Mouse (Mus musculus) spleen, postnatal 10 days (tissue): ENCODE results near the gene Hoxa3.

Experiments
- DNase-seq, 2 experiments: peaks; one replicate each; pipeline ENCODE4 v3.0.0; 2021 to 2022; ENCODE audit warnings: low spot score in 2 of 2

The Hoxa3 gene

DNA sequence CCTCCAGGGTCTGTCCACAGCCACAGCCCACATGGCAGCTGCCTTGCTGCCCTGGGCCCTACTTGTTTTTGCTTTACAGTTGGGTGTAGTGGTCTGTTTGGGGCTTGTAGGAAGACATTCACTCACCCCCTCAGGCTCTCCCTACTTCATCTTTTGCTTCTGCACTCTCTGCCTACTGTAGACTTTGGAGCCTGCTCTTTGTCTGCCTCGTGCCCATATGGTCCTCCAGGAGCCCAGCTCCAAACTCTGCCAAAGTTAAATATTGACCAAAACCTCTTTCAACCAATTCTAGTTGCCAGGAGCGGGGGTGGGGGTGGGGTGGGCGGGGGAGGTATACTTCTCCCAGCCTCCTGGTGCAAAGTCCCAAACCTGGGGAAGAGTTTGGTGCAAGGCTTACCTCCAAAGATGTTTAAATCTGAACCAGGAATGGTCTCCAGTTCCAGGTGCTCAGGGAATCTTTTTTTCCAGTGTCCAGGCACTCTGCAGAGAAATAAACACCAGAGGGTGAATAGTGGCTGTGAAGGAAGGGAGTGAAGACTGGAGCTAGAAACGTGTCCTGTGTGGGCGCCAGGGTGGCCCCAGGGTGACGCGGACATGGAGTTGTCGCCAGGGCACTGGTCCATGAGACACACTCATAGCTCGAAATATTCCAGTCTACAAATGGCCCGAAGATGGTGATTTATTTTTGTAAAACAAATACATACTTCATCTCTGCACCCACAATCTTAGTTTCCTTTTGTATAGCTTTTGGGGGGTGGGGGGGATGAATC is 29.6 kb downstream of the Hoxa3 start:
- no peak for DNase-seq

DNA sequence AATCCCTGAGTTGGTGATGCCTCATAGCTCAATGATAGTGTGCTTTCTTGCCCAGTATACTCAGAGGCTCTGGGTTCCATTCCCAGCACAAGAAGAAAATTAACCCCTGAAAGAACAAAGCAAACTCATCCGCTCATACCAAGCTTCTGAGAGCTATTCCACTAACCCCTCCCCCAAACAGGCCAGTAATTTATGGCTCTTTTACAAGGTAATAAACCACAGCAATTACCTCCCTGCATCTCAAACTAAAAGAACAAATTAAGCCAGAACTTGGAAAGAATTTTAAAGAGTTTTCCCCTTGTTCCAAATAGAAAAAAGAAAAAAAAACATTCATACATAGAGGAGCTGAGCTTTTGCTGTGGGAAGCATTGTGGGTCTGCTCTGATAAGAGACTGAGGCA is 30.3 kb downstream of the Hoxa3 start:
- no peak for DNase-seq

DNA sequence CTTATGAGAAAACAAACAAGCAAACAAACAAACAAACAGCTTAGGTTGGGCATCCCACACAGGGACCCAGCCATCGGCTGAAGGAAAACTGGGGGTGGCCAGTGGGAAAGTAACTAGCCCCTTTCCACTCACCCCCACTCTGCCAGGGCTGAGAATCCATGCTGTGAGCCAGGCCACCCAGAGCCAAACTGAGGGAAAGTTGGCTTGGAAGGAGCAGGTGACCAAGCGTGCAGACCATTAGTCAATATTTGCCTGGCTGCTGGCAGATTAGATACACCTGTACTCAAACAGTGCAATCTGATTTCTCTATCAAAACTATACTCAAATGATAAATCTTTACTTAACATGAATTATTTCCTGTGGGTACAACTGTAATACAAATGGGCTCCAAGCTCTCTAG is 31.1 kb downstream of the Hoxa3 start:
- no peak for DNase-seq

DNA sequence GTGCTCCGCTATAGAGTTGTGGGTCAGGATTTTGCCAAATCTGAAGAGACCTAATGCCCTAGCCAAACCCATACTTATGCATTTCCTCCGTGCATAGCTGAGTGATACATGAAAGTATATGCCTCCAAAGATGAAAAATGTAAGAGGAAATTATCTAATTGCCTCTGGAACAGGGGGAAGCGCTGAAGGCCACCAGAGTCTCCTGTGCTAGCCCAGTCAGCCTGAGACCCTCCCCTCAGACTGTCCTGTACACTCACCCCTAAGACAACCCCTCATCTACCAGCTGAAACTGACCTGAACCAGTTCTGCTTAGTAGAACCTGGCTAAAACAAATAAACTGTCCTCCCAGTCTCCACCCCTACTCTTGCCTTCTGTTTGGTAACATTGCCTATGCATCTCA is 32.4 kb downstream of the Hoxa3 start:
- no peak for DNase-seq

DNA sequence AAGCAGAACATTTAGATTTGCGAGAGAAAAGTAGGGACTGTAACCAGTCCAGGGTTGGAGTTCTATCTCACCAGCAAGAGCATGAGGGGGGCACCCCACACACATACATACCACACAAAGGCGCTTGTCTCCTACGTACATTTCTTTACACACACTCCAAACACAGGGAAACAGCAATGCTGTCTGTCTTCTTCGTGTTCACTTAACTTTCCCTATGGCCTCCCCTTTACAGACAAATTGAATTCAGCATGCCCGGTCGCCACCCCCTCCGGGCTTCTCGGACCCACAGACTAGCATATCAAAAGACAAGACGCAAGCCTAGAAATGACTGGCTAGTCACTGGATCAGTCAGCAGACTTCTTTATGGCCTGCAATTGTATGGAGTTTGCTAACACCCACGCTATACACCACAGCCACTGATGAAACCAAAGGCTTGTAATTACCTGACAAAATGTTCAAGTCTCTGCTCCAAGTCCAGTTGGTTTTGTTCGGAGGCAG is 32.9 kb downstream of the Hoxa3 start:
- no peak for DNase-seq

DNA sequence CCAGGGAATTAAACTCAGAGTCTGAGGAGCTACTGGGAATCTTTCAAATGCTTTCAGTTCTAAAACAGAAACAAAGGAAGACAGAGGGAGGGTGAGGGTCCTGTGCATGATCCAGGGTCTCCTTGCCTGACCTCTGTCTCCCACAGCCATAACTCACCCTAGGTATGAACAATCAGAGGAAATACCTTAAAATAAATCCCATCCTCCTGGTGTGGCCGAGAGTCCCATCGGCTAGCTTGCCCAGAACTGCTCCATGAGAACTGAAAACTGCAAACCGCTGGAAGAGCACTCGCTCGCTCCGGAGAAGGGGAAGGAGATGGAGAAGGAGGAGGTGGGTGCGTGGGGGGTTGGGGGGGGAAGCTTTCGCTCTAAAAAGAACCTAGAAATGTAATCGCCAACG is 33.4 kb downstream of the Hoxa3 start:
- DNase-seq: no peak

DNA sequence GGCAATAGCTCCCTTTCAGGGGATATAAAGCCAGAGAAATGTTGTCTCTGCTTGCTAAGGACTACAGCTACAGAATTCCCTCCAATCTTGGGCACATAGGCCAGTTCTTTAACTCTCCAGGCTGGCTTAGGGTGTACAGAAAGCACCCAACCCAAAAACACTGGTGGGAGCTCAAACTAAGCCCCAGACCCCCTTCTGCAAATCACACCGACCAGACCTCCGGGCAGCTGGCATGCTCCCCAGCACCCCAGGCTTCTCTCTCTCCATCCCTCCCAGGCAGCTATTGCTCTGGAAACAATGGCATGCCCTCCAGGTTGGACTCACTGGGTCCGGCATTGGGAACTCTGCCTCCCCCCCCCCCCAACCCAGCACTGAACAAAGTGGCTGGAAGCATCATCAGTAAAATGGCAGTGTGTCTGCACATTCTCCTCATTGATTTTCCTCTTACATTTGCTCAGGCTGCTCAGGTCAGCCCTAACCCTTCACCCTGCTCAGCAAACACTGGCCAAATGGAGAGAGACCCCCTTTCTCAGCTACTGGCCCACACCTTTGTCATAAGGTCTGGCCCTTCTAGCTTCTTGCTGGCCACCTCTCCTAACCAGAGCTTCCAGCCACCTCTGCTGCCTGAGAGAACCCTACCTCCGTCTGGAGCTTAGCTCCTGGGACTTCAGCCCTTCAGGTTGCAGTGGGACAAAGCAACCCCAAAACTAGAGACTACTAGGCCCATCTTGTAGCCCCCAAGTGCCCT is 34.0 kb downstream of the Hoxa3 start:
- DNase-seq: no peak

DNA sequence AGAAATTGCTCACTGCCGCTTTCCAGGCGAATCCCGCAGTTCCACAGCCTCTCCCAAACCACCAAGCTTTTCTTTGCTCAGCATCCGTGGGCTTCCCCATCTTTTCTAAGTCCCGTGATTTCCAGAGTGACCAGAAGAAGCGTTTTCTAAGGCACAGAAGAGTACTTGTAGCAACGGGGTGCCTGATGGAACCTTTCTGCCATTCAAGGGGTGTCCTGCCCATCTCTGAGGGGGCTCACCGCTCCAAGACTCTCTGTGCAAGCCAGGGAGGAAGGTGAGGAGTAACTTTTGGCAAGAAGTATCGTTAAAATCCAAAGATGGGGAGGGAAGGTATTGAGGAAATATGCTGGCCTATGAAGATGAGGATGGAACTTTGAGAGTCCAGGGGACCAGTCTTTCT is 35.3 kb downstream of the Hoxa3 start:
- DNase-seq: no peak

DNA sequence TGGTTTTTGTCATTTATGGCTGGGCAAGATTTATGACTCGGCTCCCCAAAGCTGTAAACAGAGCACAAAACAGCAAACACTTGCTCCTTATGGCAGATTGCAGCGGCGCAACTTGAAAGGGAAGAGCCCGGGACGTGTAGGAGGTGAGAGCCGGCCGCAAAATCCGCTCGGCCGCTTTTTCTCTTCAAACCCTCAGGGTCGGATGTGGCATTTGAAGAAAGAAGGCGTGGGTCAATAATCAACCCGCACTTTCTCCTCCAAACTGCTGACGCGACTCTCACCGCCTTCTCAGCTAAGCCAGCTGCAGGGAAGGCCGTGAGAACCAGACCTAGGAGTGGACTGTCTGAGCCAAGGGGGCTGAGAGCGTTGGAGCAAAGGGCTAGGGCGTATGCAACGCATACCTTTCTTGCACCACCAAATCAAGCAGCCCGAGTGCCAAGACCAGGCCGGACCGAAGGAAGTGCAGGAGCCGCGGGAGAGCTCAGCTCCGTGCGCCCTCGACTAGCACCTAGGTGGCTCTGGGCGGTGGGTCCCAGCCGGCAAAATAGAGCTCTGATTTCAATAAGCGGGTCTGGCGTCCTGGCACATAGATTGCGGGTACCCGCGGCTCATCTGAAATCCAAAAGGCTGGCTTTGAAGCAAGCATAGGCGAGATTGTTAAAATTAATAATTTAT is 35.9 kb downstream of the Hoxa3 start, which contains the start of gene 5730596B20Rik:
Gene 5730596B20Rik, plus strand, starts transcription at position 438 of the 675 bp plus-strand sequence.
- DNase-seq: no peak

DNA sequence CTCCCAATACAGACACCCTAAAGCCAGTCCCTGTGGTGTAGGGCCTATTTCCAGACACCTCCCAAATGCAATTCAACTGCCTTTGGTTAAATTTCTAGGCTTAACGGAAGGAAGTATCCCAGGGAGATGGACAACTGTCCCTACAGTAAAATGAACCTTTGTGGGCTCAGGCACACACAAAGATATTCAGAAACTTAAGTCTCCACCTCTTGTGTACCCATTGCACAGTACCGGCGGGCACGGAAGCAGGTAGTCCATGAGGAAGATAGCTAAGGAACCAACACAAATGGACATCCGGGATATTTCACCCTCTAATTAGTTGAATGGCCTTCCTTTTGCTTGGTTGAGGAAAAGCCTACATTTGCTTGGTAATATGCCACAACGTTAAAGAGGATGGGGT is 36.7 kb downstream of the Hoxa3 start:
- DNase-seq: no peak

DNA sequence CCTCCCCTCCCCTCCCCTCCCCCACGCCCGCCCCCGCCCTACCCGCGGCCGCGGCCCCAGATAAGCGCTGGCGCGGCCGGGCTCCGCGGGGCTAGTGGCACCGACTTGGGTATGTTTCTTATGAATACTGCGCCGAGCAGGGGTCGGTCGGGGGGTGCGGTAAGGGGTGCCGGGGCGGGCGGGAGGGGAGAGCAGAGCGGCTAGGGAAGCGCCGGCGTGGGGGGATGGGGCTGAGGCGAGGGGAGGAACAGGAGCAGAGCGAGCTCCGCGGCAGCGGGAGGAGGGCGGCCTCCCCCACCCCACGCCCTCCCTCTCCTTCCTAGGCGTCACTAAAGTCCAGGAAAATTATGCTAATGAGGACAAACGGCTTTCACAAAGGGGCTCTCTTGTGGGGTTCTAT is 37.3 kb downstream of the Hoxa3 start:
- DNase-seq: no peak

DNA sequence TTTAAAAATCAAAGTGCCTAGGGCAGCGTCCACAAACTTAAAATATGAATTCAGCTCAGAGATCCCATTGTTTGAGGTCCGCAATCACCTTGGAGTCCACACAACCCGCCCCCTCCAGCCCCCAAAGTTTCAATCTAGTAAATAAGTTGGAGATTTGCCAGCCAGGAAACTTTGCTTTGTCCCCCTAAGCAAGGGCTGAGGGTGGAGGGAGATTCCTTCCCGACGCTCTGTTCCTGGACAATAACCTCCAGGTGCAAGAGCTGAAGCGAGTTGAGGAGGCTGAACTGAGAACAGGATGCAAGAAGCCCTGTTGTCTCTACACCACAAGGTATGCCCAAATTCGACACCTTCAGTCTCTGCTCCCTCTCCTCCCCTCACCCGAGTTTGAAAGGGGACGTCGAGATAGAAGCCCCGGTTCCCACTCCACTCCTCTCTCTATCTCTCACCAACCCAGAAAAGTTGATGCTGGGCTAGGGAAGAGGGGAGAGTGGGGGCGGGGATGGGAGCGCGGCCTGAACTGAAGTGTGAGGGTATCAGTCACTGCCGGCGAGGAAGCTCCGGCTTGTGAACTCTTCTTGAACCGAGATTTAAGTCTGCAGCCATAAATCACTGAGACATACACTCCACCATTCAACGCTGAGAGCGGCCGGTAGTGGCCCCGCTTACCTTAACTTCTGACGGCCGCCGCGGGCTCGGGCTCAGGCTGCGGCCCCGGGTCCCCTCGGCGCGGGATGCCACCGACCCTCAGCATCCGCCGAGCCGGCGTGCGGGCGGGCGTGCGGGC is 38.0 kb downstream of the Hoxa3 start:
- DNase-seq: no peak

DNA sequence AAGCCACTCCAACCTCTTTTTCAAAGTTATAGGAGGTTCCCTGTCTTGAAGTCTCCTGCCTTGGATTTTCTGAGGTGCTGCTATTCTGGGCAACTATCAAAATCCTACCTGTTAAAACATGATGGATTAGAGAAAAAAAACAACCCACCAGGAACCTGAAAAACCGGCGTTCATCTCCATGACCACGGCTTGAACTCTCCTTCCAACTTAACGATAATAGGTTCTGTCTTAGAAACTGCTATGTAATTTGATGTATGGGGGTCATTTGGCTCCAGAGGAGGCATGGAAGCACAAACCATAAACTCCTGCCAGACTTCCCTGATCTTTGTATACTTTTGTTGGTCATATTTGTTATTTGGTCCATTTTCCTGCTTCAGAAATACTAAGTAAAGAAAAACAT is 39.5 kb downstream of the Hoxa3 start:
- no peak for DNase-seq

DNA sequence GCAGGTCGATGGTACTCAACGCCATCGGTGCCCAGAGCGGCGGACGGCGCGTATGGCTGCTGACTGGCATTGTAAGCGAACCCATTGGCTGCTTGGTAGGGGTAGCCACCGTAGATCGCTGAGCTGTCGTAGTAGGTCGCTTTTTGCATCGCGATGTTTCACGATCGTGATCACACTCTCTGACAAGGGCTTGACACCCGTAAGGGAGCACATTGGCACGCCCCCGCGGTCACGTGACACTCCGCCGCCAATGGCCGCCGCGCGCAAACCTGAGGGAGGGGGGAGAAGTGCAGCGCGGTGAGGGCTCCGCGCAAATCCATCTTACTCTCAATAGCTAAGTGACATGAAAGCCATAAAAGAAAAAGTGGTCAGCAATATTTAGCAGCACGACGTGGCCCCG is 40.6 kb downstream of the Hoxa3 start:
- DNase-seq: peak in 1 of 2 experiments; percentile 49

DNA sequence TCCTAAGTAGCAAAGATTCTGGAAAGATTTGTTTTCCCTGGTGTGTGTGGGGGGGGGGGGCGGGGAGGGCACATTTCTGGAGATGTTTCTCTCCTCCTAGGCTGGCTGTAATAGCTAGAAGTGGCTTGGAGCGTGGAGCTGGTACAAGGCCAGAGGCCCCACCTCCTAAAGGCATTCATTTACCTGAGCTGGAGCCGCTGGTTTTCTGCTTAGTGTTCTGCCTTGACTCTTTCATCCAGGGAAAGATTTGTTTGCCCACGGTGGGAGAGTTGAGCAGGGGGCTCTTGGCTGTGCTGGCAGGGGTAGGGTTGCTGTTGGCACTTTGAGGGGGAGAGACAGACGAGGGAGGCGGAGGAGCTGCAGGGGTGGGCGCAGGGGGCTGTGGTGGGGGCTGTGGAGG is 41.2 kb downstream of the Hoxa3 start:
- no peak for DNase-seq

DNA sequence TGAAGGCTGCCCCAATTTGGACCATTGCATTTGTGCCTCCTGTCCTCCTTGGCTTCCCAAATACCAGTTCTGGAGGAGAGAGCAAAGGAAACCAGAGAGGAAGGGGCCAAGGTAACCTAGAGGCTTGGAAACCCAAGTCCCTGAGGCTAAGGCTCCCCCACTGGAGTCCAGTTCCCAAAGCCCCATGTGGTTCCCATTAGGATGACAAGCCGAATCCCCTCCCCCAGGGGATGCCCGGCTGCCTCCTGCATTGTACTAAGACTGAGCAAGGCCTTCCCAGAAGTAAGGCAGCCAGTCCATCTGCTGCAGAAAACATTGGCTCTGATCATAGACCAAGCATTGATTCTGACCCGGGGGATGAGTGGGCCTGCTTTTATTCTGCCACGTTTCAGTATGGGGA is 41.8 kb downstream of the Hoxa3 start:
- no peak for DNase-seq

DNA sequence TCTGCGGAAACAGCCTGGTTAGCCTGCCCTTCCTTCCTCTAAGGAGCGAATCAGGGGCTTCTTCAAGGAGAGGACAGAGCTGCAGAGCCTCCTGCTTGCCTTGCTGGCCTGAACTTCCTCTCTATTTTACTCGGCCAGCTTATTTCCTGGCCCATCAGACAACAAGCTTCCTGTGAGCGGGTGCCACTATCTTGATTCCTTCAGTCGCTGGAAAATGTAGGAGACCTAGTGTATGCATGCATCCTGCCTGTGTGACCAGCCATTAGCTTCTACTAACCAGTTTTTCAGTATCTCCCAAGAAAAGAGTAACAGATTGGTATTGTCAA is 42.3 kb downstream of the Hoxa3 start:
- DNase-seq: no peak

DNA sequence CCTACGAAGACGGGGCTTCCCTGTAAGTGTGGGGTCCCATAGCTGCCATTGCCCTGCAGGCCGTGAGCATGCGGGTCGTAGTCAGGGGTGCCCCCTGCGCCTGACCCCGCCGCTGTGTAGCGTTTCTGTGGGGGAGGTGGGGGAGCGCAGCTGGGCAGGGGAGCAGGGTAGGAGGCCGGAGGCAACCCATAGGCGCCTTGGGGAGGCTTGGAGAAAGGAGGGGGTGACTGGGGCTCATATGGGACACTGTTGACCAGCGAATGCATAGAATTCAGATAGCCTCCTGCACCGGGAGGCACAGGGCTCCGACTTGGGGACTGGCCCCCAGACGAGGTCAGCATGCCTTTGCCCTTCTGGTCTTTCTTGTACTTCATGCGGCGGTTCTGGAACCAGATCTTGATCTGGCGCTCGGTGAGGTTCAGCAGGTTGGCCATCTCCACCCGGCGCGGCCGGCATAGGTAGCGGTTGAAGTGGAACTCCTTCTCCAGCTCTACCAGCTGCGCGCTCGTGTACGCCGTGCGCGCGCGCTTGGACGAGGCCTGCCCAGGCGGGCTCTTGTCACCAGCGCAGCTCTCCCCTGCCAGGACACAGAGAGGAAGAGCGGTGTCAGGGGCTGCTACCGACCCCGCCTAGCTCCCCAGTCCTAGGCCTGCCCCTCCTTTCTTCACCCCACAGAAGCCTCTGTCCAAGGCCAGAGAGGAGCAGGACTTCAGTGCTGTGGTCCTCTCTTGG is 42.8 kb downstream of the Hoxa3 start:
- DNase-seq: no peak

DNA sequence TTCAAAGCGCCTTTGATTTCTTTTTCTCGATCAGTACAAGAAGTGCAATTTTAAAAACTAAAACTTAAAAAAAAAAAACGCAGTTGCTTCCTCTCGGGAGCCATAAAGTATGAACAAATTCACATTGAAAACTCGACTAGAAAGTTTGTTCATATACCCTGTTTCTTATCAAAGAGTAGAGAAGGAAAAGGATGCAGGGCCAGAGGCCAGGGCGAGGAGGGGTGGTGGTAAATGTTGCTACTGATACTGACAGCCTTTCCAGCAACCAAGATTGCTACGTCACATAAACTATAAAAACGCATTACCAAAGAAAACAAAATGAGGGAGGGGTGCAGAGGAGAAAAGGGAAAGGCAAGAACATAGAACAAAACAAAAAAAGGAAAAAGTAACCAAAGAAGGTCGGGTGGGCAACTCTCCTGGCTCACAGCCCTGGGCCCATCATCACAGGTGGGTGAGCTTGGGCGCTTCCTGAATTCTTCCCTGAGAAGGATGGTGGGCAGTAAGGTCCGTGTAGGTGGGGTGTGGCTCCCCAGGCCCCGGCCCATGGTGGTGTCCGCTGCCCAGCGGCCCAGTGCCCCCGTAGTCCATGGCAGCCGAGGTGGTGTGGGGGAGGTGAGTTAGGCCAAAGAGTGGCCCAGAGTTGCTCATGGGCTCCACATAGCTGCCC is 43.5 kb downstream of the Hoxa3 start:
- DNase-seq: no peak

DNA sequence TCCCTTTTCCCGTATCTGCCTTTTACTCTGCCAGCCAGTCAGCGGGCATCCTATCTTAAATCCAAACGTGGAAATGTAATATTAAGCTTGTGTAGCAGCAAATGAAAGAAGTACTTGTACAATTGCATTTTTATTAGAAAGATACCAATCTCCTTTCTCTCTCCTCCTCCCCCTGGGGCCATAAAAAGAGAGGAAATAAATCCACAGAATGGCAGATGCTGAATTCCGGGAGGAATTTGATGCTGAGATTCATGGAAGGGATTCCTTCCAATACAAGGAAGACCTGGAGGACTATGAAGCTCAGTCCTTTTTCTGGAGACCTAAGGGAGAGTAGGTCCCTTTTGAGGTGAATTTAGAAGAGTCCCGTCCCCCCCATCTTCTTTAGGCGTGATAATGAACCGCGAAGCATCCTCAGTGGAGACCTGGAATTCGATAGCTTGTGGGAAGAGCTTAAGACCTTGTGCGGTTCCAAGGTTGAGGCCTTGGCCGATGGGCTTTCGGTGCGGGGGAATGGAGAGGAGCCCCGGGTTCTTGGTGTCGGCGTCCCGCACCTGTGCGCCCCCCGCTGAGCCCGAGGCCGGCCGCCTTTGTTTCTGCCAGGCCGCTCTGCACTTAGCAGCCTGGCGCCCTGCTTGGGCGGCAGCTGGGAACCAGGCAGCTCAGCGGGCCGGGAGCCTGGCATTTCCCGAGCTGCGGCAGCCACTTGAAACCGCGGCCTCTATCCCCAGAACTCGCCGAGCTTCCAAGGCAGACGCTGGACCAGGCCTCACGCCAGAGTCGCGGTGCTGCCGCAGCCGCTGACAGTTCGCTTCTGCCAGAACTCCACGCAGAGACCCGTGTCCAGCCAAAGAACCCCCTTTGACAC is 44.7 kb downstream of the Hoxa3 start:
- no peak for DNase-seq
